Mouse (Mus musculus): Measurements from ENCODE around the gene Sqstm1. TPM values are rescaled to one million over a fixed set of nuclear protein-coding genes. Genes with fewer than 3 reads are reported as not detected.
A peak's percentile ranks its signal among the peaks of the same experiment; 100 is the strongest.

Sqstm1 gene
- polyA plus RNA-seq, 1 experiment, result 19.5 TPM

- Histone ChIP-seq H3K4me1 (ENCODE audit: control insufficient read depth) (peaks cover 58% of the 10 kb centered on the region), H3K4me3 (replicated peaks) (no peak overlapping the region), H3K9me3 (ENCODE audit: control insufficient read depth, low read length) (no peaks in the 10 kb centered on the region; the same call in 1 of the 2 replicates), H3K36me3 (ENCODE audit: control insufficient read depth) (peaks cover 79% of the 10 kb centered on the region), H3K27me3 (ENCODE audit: control insufficient read depth) (peaks cover 9% of the 10 kb centered on the region)
- TF ChIP-seq TAL1 (IDR thresholded peaks at IDR 0.05; ENCODE audit: low read length), result no peak
- no peak for TF ChIP-seq GATA1 (IDR thresholded peaks at IDR 0.05; ENCODE audit: low read length)
Observed at GRCm38 (mm10) chr11:50233022-50233421, 22.4 kb upstream of the Sqstm1 start.

- no peaks in the 10 kb centered on the region; the same call in 1 of the 2 replicates for H3K9me3 ChIP-seq (ENCODE audit: control insufficient read depth, low read length)
- TF ChIP-seq GATA1 (IDR thresholded peaks at IDR 0.05; ENCODE audit: low read length), result no peak
- TF ChIP-seq TAL1 (IDR thresholded peaks at IDR 0.05; ENCODE audit: low read length), result no peak
- peaks cover 58% of the 10 kb centered on the region for H3K4me1 ChIP-seq (ENCODE audit: control insufficient read depth)
- no peak overlapping the region for H3K4me3 ChIP-seq (replicated peaks)
- H3K27me3 ChIP-seq (ENCODE audit: control insufficient read depth), result no peaks in the 10 kb centered on the region
- peaks cover 92% of the 10 kb centered on the region for H3K36me3 ChIP-seq (ENCODE audit: control insufficient read depth)
Observed at GRCm38 (mm10) chr11:50231411-50231810, 20.8 kb upstream of the Sqstm1 start.

DNA sequence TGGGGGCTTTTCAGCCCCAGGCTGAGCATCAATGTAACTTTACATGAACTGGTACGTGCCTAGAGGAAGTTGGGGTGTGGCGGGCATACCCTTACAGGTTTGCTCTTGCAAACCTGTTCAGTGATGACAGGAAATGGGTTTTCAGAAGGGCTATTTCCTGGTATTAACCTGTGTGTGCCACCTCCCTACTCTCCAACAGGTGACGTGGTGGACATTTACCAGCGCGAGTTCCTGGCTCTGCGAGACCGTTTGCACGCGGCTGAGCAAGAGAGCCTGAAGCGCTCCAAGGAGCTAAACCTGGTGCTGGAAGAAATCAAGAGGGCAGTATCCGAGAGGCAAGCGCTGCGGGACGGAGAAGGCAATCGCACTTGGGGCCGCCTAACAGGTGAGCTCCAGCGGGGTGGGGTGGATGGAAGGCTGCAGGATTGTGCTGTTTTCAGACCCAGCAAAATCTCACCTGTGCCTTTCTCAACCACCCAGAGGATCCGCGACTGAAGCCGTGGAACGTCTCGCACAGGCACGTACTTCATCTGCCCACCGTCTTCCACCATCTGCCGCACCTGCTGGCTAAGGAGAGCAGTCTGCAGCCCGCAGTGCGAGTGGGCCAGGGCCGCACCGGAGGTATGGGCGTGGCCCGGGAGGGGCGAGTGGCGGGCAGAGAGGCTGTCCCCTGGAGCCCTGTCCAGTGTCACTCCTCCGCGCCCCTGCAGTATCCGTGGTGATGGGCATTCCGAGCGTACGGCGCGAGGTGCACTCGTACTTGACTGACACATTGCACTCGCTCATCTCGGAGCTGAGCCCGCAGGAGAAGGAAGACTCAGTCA lies 20.1 kb upstream of the Sqstm1 start:
- Histone ChIP-seq H3K36me3 (ENCODE audit: control insufficient read depth) (peaks cover 87% of the 10 kb centered on the region), H3K4me3 (replicated peaks) (peak overlapping the region; percentile 0)

GRCm38 (mm10) chr11:50229252-50229910 lies 18.8 kb upstream of the Sqstm1 start:
- Histone ChIP-seq H3K4me3 (replicated peaks) (no peak overlapping the region), H3K36me3 (ENCODE audit: control insufficient read depth) (peaks cover 74% of the 10 kb centered on the region), H3K9me3 (ENCODE audit: control insufficient read depth, low read length) (no peaks in the 10 kb centered on the region; the same call in 1 of the 2 replicates), H3K27me3 (ENCODE audit: control insufficient read depth) (no peaks in the 10 kb centered on the region), H3K4me1 (ENCODE audit: control insufficient read depth) (peaks cover 61% of the 10 kb centered on the region)
- no peak for TF ChIP-seq TAL1 (IDR thresholded peaks at IDR 0.05; ENCODE audit: low read length)
- no peak for TF ChIP-seq GATA1 (IDR thresholded peaks at IDR 0.05; ENCODE audit: low read length)

More for the DNA sequence above, 20.1 kb upstream of the Sqstm1 start:
- TF ChIP-seq TAL1 (IDR thresholded peaks at IDR 0.05; ENCODE audit: low read length), result no peak
- no peak for TF ChIP-seq GATA1 (IDR thresholded peaks at IDR 0.05; ENCODE audit: low read length)
- H3K27me3 ChIP-seq (ENCODE audit: control insufficient read depth), result no peaks in the 10 kb centered on the region
- peaks cover 58% of the 10 kb centered on the region for H3K4me1 ChIP-seq (ENCODE audit: control insufficient read depth)
- no peaks in the 10 kb centered on the region; the same call in 1 of the 2 replicates for H3K9me3 ChIP-seq (ENCODE audit: control insufficient read depth, low read length)

GRCm38 (mm10) chr11:50228772-50229171 lies 18.1 kb upstream of the Sqstm1 start:
- peaks cover 67% of the 10 kb centered on the region for H3K4me1 ChIP-seq (ENCODE audit: control insufficient read depth)
- H3K27me3 ChIP-seq (ENCODE audit: control insufficient read depth), result no peaks in the 10 kb centered on the region
- no peaks in the 10 kb centered on the region; the same call in 1 of the 2 replicates for H3K9me3 ChIP-seq (ENCODE audit: control insufficient read depth, low read length)
- H3K4me3 ChIP-seq (replicated peaks), result no peak overlapping the region
- H3K36me3 ChIP-seq (ENCODE audit: control insufficient read depth), result peaks cover 68% of the 10 kb centered on the region
- TF ChIP-seq TAL1 (IDR thresholded peaks at IDR 0.05; ENCODE audit: low read length), result no peak
- TF ChIP-seq GATA1 (IDR thresholded peaks at IDR 0.05; ENCODE audit: low read length), result no peak

GRCm38 (mm10) chr11:50227736-50228135 lies 17.1 kb upstream of the Sqstm1 start:
- TF ChIP-seq GATA1 (IDR thresholded peaks at IDR 0.05; ENCODE audit: low read length) (no peak), TAL1 (IDR thresholded peaks at IDR 0.05; ENCODE audit: low read length) (no peak)
- no peaks in the 10 kb centered on the region for H3K9me3 ChIP-seq (ENCODE audit: control insufficient read depth, low read length)
- H3K36me3 ChIP-seq (ENCODE audit: control insufficient read depth), result peaks cover 64% of the 10 kb centered on the region
- H3K4me3 ChIP-seq (replicated peaks), result peak overlapping the region; percentile 22
- H3K4me1 ChIP-seq (ENCODE audit: control insufficient read depth), result peaks cover 78% of the 10 kb centered on the region
- no peaks in the 10 kb centered on the region for H3K27me3 ChIP-seq (ENCODE audit: control insufficient read depth)

DNA sequence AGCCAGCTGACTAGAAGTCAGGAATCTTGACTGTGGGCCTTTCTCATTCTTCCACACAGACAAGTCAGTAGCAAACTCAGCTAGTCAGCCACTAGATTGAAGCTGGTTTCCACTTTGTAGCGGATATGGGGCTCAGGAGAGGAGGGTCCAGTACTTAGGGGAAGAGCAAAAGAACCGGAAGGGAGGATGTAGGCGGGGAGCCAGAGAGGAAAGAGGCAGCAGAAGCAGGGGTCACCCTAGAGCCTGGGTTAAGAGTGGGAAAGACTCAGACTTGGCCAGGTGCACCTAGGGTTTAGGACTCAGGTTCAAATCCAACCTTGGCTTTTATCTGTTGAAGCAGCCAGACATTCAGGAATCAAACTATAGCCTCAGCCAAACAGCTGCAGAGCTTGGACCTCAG lies 16.6 kb upstream of the Sqstm1 start:
- peaks cover 64% of the 10 kb centered on the region for H3K36me3 ChIP-seq (ENCODE audit: control insufficient read depth)
- H3K4me1 ChIP-seq (ENCODE audit: control insufficient read depth), result peaks cover 83% of the 10 kb centered on the region
- no peaks in the 10 kb centered on the region for H3K27me3 ChIP-seq (ENCODE audit: control insufficient read depth)
- TF ChIP-seq GATA1 (IDR thresholded peaks at IDR 0.05; ENCODE audit: low read length), result no peak
- no peak for TF ChIP-seq TAL1 (IDR thresholded peaks at IDR 0.05; ENCODE audit: low read length)
- H3K4me3 ChIP-seq (replicated peaks), result peak overlapping the region; percentile 73
- no peaks in the 10 kb centered on the region for H3K9me3 ChIP-seq (ENCODE audit: control insufficient read depth, low read length)

GRCm38 (mm10) chr11:50226406-50226805 lies 15.8 kb upstream of the Sqstm1 start:
- Histone ChIP-seq H3K9me3 (ENCODE audit: control insufficient read depth, low read length) (no peaks in the 10 kb centered on the region), H3K4me1 (ENCODE audit: control insufficient read depth) (peaks cover 84% of the 10 kb centered on the region), H3K4me3 (replicated peaks) (peak overlapping the region; percentile 73), H3K27me3 (ENCODE audit: control insufficient read depth) (no peaks in the 10 kb centered on the region), H3K36me3 (ENCODE audit: control insufficient read depth) (peaks cover 63% of the 10 kb centered on the region)
- TF ChIP-seq TAL1 (IDR thresholded peaks at IDR 0.05; ENCODE audit: low read length) (no peak), GATA1 (IDR thresholded peaks at IDR 0.05; ENCODE audit: low read length) (no peak)
